Mouse (Mus musculus): ENCODE data around the gene Wdfy4. TPM values are rescaled to one million over a fixed set of nuclear protein-coding genes. Genes with fewer than 3 reads are reported as not detected.

Wdfy4 gene
- total and polyA plus RNA-seq, 3 experiments = 27.0 to 34.8 (median 30.9) TPM

DNA sequence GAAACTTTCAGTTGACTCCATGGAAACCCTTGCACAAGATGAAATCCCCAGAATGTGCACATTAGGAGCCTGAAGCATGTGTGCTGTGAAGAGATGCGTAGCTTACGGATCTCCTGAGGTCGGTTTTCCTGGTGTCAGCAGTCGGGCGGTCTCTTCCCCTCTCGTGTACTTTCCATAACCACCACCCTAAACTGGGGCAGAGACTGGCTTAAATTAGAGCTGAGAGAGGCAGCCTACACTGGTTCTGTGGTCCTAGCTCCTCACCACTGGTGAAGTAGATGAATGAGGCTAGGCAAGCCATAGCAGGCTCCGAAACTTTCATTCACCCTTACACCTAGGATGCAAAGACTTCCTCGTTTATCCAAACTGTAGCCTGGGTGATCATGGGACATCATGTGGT lies 253.1 kb downstream of the Wdfy4 start:
- no peak for DNase-seq (ENCODE audit: low read depth, low spot score)
- TF ChIP-seq MEF2A (IDR thresholded peaks at IDR 0.05; ENCODE audit: extremely low read depth, insufficient replicate concordance, low read depth, low read length, poor library complexity, severe bottlenecking) (no peak), ZMIZ1 (IDR thresholded peaks at IDR 0.05; ENCODE audit: low read depth, low read length) (no peak), MAFK (IDR thresholded peaks at IDR 0.05; ENCODE audit: borderline replicate concordance, low read depth, low read length) (no peak), ELF1 (IDR thresholded peaks at IDR 0.05; ENCODE audit: low read depth, low read length) (no peak), TAL1 (IDR thresholded peaks at IDR 0.05; ENCODE audit: low read length) (no peak), MYB (IDR thresholded peaks at IDR 0.05; ENCODE audit: low read depth, low read length) (no peak), SIN3A (IDR thresholded peaks at IDR 0.05; ENCODE audit: low read length) (no peak)
- Histone ChIP-seq H3K27ac (ENCODE audit: control insufficient read depth, low read depth, low read length) (no peak overlapping the region), H3K36me3 (ENCODE audit: control insufficient read depth in 1 of 2, insufficient read depth in 2 of 2, low read length in 2 of 2) (no peaks in the 10 kb centered on the region), H3K9me3 (replicated peaks; ENCODE audit: insufficient read depth, low read length) (no peaks in the 10 kb centered on the region), H3K27me3 (ENCODE audit: control insufficient read depth in 1 of 2, insufficient read depth in 2 of 2, low read length in 2 of 2) (no peaks in the 10 kb centered on the region), H3K4me3 (ENCODE audit: control insufficient read depth in 1 of 2, insufficient read depth in 1 of 2, low read depth in 2 of 2, low read length in 2 of 2) (no peak overlapping the region), H3K9ac (ENCODE audit: control insufficient read depth, low read depth, low read length, poor library complexity, severe bottlenecking) (no peak overlapping the region), H3K4me1 (ENCODE audit: control insufficient read depth in 1 of 2, insufficient read depth in 2 of 2, low read length in 2 of 2) (no peaks in the 10 kb centered on the region), H3K79me2 (ENCODE audit: control insufficient read depth, insufficient read depth, low read length, poor library complexity) (no peaks in the 10 kb centered on the region)

DNA sequence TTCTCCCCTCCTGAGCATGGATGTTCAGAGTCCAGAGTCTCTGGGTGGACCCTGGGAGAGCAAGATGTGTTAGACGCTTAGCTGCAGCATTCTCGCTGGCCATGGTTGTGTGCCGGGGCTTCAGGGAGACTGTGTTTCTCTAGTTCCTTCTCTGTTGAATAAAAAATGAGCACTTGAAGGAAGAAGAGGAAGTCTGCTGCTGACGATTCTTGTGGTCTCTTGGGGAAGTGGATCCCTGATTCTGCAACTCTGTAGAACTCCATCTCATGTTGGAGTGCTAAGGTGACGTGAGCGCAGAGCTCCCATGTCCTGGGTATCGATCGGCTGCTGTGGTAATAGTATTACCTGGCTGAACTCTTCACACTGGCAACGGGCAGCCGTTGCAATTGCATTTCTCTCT lies 253.6 kb downstream of the Wdfy4 start:
- DNase-seq (ENCODE audit: low read depth, low spot score) = peak; percentile 3
- no peak overlapping the region for H3K4me3 ChIP-seq (ENCODE audit: control insufficient read depth in 1 of 2, insufficient read depth in 1 of 2, low read depth in 2 of 2, low read length in 2 of 2)
- H3K36me3 ChIP-seq (ENCODE audit: control insufficient read depth in 1 of 2, insufficient read depth in 2 of 2, low read length in 2 of 2) = no peaks in the 10 kb centered on the region
- no peaks in the 10 kb centered on the region for H3K79me2 ChIP-seq (ENCODE audit: control insufficient read depth, insufficient read depth, low read length, poor library complexity)
- no peak overlapping the region for H3K27ac ChIP-seq (ENCODE audit: control insufficient read depth, low read depth, low read length)
- H3K9ac ChIP-seq (ENCODE audit: control insufficient read depth, low read depth, low read length, poor library complexity, severe bottlenecking) = no peak overlapping the region
- H3K27me3 ChIP-seq (ENCODE audit: control insufficient read depth in 1 of 2, insufficient read depth in 2 of 2, low read length in 2 of 2) = no peaks in the 10 kb centered on the region
- no peaks in the 10 kb centered on the region for H3K4me1 ChIP-seq (ENCODE audit: control insufficient read depth in 1 of 2, insufficient read depth in 2 of 2, low read length in 2 of 2)
- no peak for TF ChIP-seq MXI1 (IDR thresholded peaks at IDR 0.05; ENCODE audit: low read depth, low read length)
- H3K9me3 ChIP-seq (replicated peaks; ENCODE audit: insufficient read depth, low read length) = no peaks in the 10 kb centered on the region

DNA sequence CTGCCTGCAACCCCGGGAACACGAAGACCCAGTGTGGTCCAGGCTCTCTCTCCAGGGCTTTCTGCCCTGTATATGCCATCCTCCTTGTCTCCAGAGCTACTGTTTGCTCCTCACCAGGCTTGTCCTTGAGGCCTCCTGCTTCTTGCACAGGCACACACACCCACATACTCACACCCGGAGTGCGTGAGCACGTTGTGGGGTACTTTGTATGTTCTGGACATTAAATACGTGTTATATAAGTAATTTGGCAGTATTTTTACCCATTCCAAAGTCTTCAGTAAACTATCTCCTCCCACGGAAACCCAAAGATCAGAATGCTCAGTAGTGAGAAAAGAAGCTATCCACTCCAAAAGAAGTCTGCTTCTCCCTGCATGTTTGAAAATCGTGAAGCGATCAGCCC lies 261.4 kb downstream of the Wdfy4 start:
- DNase-seq (ENCODE audit: low read depth, low spot score) = no peak
- no peaks in the 10 kb centered on the region for H3K79me2 ChIP-seq (ENCODE audit: control insufficient read depth, insufficient read depth, low read length, poor library complexity)
- H3K9ac ChIP-seq (ENCODE audit: control insufficient read depth, low read depth, low read length, poor library complexity, severe bottlenecking) = no peak overlapping the region
- H3K9me3 ChIP-seq (replicated peaks; ENCODE audit: insufficient read depth, low read length) = no peaks in the 10 kb centered on the region
- H3K4me1 ChIP-seq (ENCODE audit: control insufficient read depth in 1 of 2, insufficient read depth in 2 of 2, low read length in 2 of 2) = no peaks in the 10 kb centered on the region
- TF ChIP-seq TCF12 (IDR thresholded peaks at IDR 0.05; ENCODE audit: low read depth, low read length) (no peak), POLR2A (IDR thresholded peaks at IDR 0.05; ENCODE audit: control insufficient read depth in 1 of 2, insufficient read depth in 1 of 2, low read depth in 1 of 2, low read length in 2 of 2, poor library complexity in 1 of 2) (no peak), MYC (IDR thresholded peaks at IDR 0.05; ENCODE audit: low read depth, low read length) (no peak)
- no peaks in the 10 kb centered on the region for H3K36me3 ChIP-seq (ENCODE audit: control insufficient read depth in 1 of 2, insufficient read depth in 2 of 2, low read length in 2 of 2)
- no peak overlapping the region for H3K4me3 ChIP-seq (ENCODE audit: control insufficient read depth in 1 of 2, insufficient read depth in 1 of 2, low read depth in 2 of 2, low read length in 2 of 2)
- no peak overlapping the region for H3K27ac ChIP-seq (ENCODE audit: control insufficient read depth, low read depth, low read length)
- H3K27me3 ChIP-seq (ENCODE audit: control insufficient read depth in 1 of 2, insufficient read depth in 2 of 2, low read length in 2 of 2) = no peaks in the 10 kb centered on the region
